Mouse (Mus musculus): ENCODE data around the gene Rwdd2a. TPM values are rescaled to one million over a fixed set of nuclear protein-coding genes. Genes with fewer than 3 reads are reported as not detected.

Gene Rwdd2a
- polyA plus RNA-seq, 1 experiment from 2014 or later = 3.0 TPM

DNA sequence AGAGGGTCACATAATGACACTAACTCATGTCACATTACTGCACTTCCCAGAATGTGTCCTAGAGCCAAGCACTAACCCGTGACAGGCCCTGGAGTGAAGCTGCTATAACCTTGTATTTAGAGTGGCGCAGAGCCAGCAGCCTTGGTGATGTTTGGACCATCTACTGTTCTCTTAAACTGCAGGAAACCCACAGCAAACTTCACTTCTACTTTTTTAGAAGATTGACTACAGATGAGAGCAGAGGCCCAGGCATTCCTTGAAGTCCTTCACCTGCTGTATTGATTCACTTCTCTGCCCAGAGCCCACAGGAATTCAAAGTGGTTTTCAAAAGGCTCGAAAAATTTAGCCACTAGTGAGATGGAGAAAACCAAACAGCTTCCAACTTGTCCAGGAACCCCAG, 11.2 kb upstream of the Rwdd2a start:
- Histone ChIP-seq H3K27me3 (replicated peaks; ENCODE audit: control insufficient read depth, insufficient read depth, low read length) (no peaks in the 10 kb centered on the region), H3K27ac (ENCODE audit: low read length) (no peak overlapping the region), H3K9me3 (ENCODE audit: control insufficient read depth, low read length) (no peaks in the 10 kb centered on the region), H3K9ac (ENCODE audit: low read depth, low read length) (no peak overlapping the region), H3K4me3 (ENCODE audit: low read length) (no peak overlapping the region), H3K4me1 (ENCODE audit: control insufficient read depth, insufficient read depth, low read length) (no peaks in the 10 kb centered on the region), H3K36me3 (ENCODE audit: control insufficient read depth, insufficient read depth, low read length) (peaks cover 18% of the 10 kb centered on the region), H3K4me2 (ENCODE audit: low read depth, low read length) (no peak overlapping the region)
- no peak for ATAC-seq
- WGBS = 89% methylated on average over 3 of the region's 3 CpGs

DNA sequence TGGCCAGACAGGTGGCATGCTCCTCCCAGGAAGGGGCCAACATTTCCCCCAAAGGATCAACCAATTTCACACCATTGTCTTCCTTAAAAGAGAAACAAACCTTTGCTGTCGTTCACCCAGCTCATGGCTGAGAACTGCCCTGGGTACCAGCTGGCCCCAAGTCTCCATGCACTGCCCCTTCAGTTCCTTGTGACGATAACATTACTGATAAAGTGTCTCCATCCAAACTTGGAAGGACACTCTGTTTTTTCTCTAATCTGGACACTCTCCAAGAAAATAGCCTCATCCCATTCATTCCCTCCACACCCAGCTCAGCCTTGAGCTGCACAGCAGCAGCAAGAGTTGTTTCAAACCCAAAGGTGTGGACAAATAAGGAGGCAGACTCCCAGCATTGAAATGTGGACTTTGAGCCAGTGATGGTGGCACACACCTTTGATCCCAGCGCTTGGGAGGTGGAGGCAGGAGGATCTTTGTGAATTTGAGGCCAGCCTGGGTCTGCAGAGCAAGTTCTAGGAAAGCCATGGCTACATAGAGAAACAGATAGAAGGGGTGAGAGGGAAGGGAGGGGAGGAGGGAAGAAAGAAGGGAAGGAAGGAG, 2.4 kb upstream of the Rwdd2a start:
- peak; percentile 18; the same call in 1 of the 2 replicates for ATAC-seq
- Histone ChIP-seq H3K4me3 (ENCODE audit: low read length) (no peak overlapping the region), H3K9me3 (ENCODE audit: control insufficient read depth, low read length) (no peaks in the 10 kb centered on the region), H3K27ac (ENCODE audit: low read length) (no peak overlapping the region), H3K36me3 (ENCODE audit: control insufficient read depth, insufficient read depth, low read length) (peaks cover 7% of the 10 kb centered on the region; the same call in 1 of the 2 replicates), H3K9ac (ENCODE audit: low read depth, low read length) (no peak overlapping the region), H3K4me2 (ENCODE audit: low read depth, low read length) (no peak overlapping the region), H3K4me1 (ENCODE audit: control insufficient read depth, insufficient read depth, low read length) (peaks cover 24% of the 10 kb centered on the region), H3K27me3 (replicated peaks; ENCODE audit: control insufficient read depth, insufficient read depth, low read length) (no peaks in the 10 kb centered on the region)
- 53% methylated on average over 3 of the region's 3 CpGs for WGBS

DNA sequence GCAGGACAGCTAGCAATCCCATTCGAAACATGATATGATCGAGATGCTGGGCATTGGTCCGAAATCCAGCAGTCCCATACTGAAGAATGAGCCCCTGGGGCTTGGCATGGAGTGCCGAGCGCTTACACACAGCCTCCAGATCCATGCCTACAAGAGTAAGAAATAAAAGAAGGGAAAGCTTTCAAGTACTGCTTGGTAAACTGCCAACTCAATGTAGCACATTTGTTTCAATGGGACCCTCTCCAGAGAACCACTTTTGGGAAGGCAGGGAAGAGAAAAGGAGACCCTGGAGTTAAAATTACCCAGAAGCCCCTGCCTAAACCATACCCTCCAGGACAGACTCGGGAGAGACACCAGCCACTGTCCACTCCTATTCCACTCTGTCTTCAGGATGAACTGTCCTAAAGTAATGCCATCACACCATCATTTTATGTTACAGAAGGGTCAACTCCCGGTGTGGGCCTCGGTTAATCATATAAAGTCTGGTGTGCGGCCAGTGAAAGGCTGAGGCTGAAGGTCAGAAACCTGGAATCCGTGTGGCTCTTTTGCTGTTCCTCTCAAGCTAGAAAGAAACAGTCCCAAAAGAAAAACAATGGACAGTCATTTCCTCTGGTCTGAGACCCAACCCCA, 1.4 kb upstream of the Rwdd2a start:
- H3K36me3 ChIP-seq (ENCODE audit: control insufficient read depth, insufficient read depth, low read length) = no peaks in the 10 kb centered on the region; the same call in 1 of the 2 replicates
- H3K4me3 ChIP-seq (ENCODE audit: low read length) = peak overlapping the region; percentile 84
- 74% methylated on average over 10 of the region's 10 CpGs for WGBS
- 0 out of 2 replicates have a peak overlapping the region, but pooled peaks have one; percentile 83 for H3K9ac ChIP-seq (ENCODE audit: low read depth, low read length)
- H3K27me3 ChIP-seq (replicated peaks; ENCODE audit: control insufficient read depth, insufficient read depth, low read length) = no peaks in the 10 kb centered on the region
- ATAC-seq = no peak
- H3K9me3 ChIP-seq (ENCODE audit: control insufficient read depth, low read length) = no peaks in the 10 kb centered on the region
- H3K4me2 ChIP-seq (ENCODE audit: low read depth, low read length) = peak overlapping the region; percentile 55
- peaks cover 24% of the 10 kb centered on the region for H3K4me1 ChIP-seq (ENCODE audit: control insufficient read depth, insufficient read depth, low read length)
- 0 out of 2 replicates have a peak overlapping the region, but pooled peaks have one; percentile 7 for H3K27ac ChIP-seq (ENCODE audit: low read length)

DNA sequence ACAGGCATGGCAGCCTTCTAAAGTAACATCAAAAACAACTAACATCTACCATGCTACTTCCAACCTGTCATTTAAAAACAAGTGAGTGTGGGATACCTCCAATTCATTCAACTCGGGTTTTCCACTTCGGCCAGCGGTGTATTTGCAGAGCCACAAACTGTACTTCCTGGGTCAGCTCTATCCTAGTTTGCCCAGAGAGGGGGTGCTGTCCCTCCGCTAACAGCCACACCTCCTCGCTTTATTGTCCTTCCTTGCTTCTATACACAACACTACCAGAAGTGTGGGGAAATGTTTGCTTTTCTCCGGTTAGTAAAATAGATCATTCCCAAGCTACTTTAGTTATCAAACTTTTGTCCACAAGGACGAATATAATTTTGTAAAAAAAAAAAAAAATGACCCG, 845 bp upstream of the Rwdd2a start:
- Histone ChIP-seq H3K36me3 (ENCODE audit: control insufficient read depth, insufficient read depth, low read length) (no peaks in the 10 kb centered on the region), H3K9ac (ENCODE audit: low read depth, low read length) (peak overlapping the region; percentile 83), H3K4me3 (ENCODE audit: low read length) (peak overlapping the region; percentile 84), H3K4me1 (ENCODE audit: control insufficient read depth, insufficient read depth, low read length) (peaks cover 24% of the 10 kb centered on the region), H3K4me2 (ENCODE audit: low read depth, low read length) (peak overlapping the region; percentile 55), H3K27me3 (replicated peaks; ENCODE audit: control insufficient read depth, insufficient read depth, low read length) (no peaks in the 10 kb centered on the region), H3K27ac (ENCODE audit: low read length) (0 out of 2 replicates have a peak overlapping the region, but pooled peaks have one; percentile 7), H3K9me3 (ENCODE audit: control insufficient read depth, low read length) (no peaks in the 10 kb centered on the region)
- ATAC-seq = peak; percentile 28; the same call in 1 of the 2 replicates
- WGBS = 3% methylated on average over 8 of the region's 8 CpGs

DNA sequence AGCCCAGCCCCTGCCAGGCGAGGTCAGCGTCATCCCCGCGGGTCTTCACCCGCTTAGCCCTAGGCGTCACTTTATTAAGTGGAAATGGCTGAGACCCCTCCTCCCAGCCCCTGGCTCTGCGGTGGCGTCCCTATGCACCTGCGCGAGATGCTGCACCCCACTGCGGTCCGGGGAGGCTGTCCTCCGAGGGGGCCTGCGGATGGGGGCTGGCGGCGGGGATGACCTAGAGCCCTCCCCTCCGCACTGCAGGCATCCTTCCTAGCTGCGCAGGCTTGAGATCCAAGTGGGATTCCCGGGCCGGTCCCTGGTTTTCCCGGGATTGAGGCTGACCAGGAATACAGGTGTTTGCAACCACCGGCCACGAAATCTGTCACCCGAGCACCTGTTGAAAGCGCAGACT, 405 bp downstream of the Rwdd2a start:
- H3K27ac ChIP-seq (ENCODE audit: low read length) = no peak overlapping the region
- H3K9ac ChIP-seq (ENCODE audit: low read depth, low read length) = peak overlapping the region; percentile 70
- no peaks in the 10 kb centered on the region for H3K36me3 ChIP-seq (ENCODE audit: control insufficient read depth, insufficient read depth, low read length)
- 2% methylated on average over 25 of the region's 25 CpGs for WGBS
- peak; percentile 52 for ATAC-seq
- peak overlapping the region; percentile 94 for H3K4me2 ChIP-seq (ENCODE audit: low read depth, low read length)
- H3K4me1 ChIP-seq (ENCODE audit: control insufficient read depth, insufficient read depth, low read length) = peaks cover 24% of the 10 kb centered on the region
- H3K4me3 ChIP-seq (ENCODE audit: low read length) = peak overlapping the region; percentile 84
- H3K9me3 ChIP-seq (ENCODE audit: control insufficient read depth, low read length) = no peaks in the 10 kb centered on the region
- H3K27me3 ChIP-seq (replicated peaks; ENCODE audit: control insufficient read depth, insufficient read depth, low read length) = no peaks in the 10 kb centered on the region

DNA sequence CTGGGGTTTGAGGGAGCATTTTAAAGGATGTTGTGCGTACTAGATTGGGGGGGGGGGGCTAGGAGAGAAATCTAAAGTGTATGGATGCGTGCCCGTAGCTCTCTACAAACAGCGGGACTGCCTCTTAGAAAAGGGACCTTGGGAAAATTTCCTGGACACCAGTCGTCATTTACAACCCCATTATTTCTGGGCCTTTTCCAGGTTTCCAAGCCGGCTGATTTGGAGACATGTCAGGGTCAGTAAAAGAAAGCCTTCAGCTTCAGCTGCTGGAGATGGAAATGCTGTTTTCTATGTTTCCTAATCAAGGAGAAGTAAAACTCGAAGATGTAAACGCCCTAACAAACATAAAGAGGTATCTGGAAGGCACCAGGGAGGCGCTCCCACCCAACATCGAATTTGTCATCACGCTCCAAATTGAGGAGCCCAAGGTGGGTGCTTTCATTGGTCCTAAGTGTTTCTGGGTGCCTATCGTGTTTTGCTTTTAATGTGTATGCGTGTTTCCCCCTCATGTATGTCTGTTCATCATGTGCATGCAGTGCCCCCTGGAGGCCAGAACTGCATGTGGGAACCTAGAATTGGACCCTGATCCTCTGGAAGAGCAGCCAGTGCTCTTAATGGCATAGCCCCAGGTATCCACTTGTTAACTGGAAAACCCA, 973 bp downstream of the Rwdd2a start:
- H3K27me3 ChIP-seq (replicated peaks; ENCODE audit: control insufficient read depth, insufficient read depth, low read length) = no peaks in the 10 kb centered on the region
- H3K4me3 ChIP-seq (ENCODE audit: low read length) = peak overlapping the region; percentile 84
- H3K4me2 ChIP-seq (ENCODE audit: low read depth, low read length) = peak overlapping the region; percentile 94
- no peak for ATAC-seq
- peak overlapping the region; percentile 70 for H3K9ac ChIP-seq (ENCODE audit: low read depth, low read length)
- 9% methylated on average over 13 of the region's 13 CpGs for WGBS
- H3K4me1 ChIP-seq (ENCODE audit: control insufficient read depth, insufficient read depth, low read length) = peaks cover 24% of the 10 kb centered on the region
- H3K36me3 ChIP-seq (ENCODE audit: control insufficient read depth, insufficient read depth, low read length) = no peaks in the 10 kb centered on the region
- no peak overlapping the region for H3K27ac ChIP-seq (ENCODE audit: low read length)
- H3K9me3 ChIP-seq (ENCODE audit: control insufficient read depth, low read length) = no peaks in the 10 kb centered on the region

DNA sequence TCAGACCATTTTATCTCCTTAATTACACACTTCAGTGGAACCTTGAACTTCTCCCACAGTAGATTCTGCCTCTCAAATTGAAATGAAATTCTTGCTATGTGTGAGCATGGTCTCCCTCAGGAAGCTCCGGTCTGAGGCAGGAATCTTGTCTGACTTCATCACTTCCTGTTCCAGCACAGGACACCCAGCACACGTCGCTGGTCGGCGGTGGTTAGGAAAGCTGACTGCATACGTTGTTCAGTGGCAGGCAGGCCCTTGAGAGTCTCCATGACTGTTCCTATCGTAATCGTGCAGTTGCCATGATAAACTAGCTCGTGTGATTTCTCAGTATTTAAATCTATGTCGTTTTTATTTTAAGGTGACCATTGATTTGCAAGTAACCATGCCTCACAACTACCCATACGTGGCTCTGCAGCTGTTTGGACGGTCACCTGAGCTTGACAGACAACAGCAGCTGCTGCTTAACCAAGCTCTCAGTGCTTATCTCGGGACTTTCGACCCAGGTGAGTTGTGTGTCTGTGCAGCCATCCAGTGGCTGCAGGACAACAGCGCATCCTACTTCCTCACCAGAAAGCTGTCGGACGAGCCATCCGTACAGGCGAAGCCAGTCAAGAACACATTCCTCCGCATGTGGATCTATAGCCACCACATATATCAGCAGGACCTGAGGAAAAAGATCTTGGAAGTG, 2.0 kb downstream of the Rwdd2a start:
- no peak for ATAC-seq
- no peaks in the 10 kb centered on the region for H3K9me3 ChIP-seq (ENCODE audit: control insufficient read depth, low read length)
- no peaks in the 10 kb centered on the region for H3K27me3 ChIP-seq (replicated peaks; ENCODE audit: control insufficient read depth, insufficient read depth, low read length)
- WGBS = 75% methylated on average over 20 of the region's 20 CpGs
- no peak overlapping the region for H3K9ac ChIP-seq (ENCODE audit: low read depth, low read length)
- H3K4me1 ChIP-seq (ENCODE audit: control insufficient read depth, insufficient read depth, low read length) = peaks cover 23% of the 10 kb centered on the region
- H3K36me3 ChIP-seq (ENCODE audit: control insufficient read depth, insufficient read depth, low read length) = no peaks in the 10 kb centered on the region
- no peak overlapping the region for H3K27ac ChIP-seq (ENCODE audit: low read length)
- H3K4me2 ChIP-seq (ENCODE audit: low read depth, low read length) = no peak overlapping the region
- no peak overlapping the region for H3K4me3 ChIP-seq (ENCODE audit: low read length)

DNA sequence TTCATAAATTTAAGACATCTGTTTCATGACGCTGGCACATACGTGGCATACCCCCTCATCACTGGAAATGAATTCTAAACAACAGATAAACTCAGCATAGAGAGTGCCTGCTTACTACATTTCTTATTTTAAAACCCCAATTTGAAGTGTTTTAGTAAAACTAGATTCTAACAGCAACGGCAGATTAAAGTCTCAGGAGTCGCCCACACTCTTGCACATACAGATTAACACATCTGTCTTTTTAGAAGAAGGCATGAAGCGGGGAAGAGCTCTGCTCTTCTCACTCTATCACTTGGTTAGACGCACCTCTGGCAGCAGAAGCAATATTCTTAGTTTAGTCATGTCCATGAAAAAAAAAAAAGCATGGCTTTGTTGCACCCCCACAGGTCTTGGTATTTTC, 3.4 kb downstream of the Rwdd2a start:
- ATAC-seq = no peak

DNA sequence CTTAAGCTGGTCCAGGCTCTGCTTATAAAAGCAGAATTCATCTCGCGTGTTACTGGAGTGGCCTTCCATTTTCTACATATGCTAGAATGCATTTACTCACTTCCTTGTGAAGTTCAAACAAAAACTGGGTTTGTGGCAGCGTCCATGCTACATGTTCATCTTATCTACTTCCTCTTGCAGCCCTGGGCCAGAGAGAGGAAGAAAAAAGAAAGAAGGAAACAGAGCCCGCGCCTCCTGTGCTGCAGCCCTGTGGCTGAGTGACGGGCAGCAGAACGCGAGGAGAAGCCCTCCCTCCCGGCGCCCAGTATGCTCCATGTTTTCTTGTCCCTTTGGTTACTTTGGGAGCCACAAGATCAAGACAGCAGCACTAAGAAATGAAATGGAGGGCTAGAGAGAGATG, 7.9 kb downstream of the Rwdd2a start:
- WGBS = 79% methylated on average over 10 of the region's 10 CpGs
- Histone ChIP-seq H3K36me3 (ENCODE audit: control insufficient read depth, insufficient read depth, low read length) (no peaks in the 10 kb centered on the region), H3K27me3 (replicated peaks; ENCODE audit: control insufficient read depth, insufficient read depth, low read length) (no peaks in the 10 kb centered on the region), H3K27ac (ENCODE audit: low read length) (no peak overlapping the region), H3K4me2 (ENCODE audit: low read depth, low read length) (no peak overlapping the region), H3K4me3 (ENCODE audit: low read length) (no peak overlapping the region), H3K9me3 (ENCODE audit: control insufficient read depth, low read length) (no peaks in the 10 kb centered on the region), H3K9ac (ENCODE audit: low read depth, low read length) (no peak overlapping the region), H3K4me1 (ENCODE audit: control insufficient read depth, insufficient read depth, low read length) (no peaks in the 10 kb centered on the region)
- ATAC-seq = no peak

More for the DNA sequence above, 3.4 kb downstream of the Rwdd2a start:
- Histone ChIP-seq H3K4me1 (ENCODE audit: control insufficient read depth, insufficient read depth, low read length) (peaks cover 14% of the 10 kb centered on the region), H3K9ac (ENCODE audit: low read depth, low read length) (no peak overlapping the region), H3K36me3 (ENCODE audit: control insufficient read depth, insufficient read depth, low read length) (no peaks in the 10 kb centered on the region), H3K27me3 (replicated peaks; ENCODE audit: control insufficient read depth, insufficient read depth, low read length) (no peaks in the 10 kb centered on the region), H3K27ac (ENCODE audit: low read length) (no peak overlapping the region), H3K4me2 (ENCODE audit: low read depth, low read length) (no peak overlapping the region), H3K4me3 (ENCODE audit: low read length) (no peak overlapping the region), H3K9me3 (ENCODE audit: control insufficient read depth, low read length) (no peaks in the 10 kb centered on the region)
- 91% methylated on average over 6 of the region's 6 CpGs for WGBS
